Mouse (Mus musculus) kidney, adult 8-10 months (tissue): ENCODE measurements at regions not wholly inside any gene's neighbourhood (a gene's known extent, or its start where the extent isn't known, plus 50 kb on each side); places are given as distances from the start of the nearest gene placed in this dataset.
"Not testable (repeated sequence)": the region's sequence is repeated elsewhere in the genome, so short reads cannot be mapped to it uniquely, and the experiment has no call there.

Experiments used
- DNase-seq, 2 experiments: peaks; one replicate each; pipeline ENCODE4 v3.0.0; 2022

GRCm38 (mm10) chr2:114723971-114724666 is 69.4 kb upstream of the Dph6 start:
- no peak for DNase-seq

- DNase-seq = no peak
Measured at GRCm38 (mm10) chr2:114727197-114727596, 72.4 kb upstream of the Dph6 start.

GRCm38 (mm10) chr2:114734861-114735569 is 80.3 kb upstream of the Dph6 start:
- DNase-seq = peak in 1 of 2 experiments; percentile 1

GRCm38 (mm10) chr2:114739421-114740212 is 84.9 kb upstream of the Dph6 start:
- no peak for DNase-seq

GRCm38 (mm10) chr2:114763276-114763675 is 108.5 kb upstream of the Dph6 start:
- no peak for DNase-seq

- DNase-seq = not testable (repeated sequence)
Measured at GRCm38 (mm10) chr2:114773723-114774122, 119.0 kb upstream of the Dph6 start.

- DNase-seq = no peak
Measured at GRCm38 (mm10) chr2:114774278-114774677, 119.5 kb upstream of the Dph6 start.

- peak in 1 of 2 experiments; percentile 13 for DNase-seq
Measured at GRCm38 (mm10) chr2:114775532-114775931, 120.8 kb upstream of the Dph6 start.

GRCm38 (mm10) chr2:114776176-114776575 is 121.4 kb upstream of the Dph6 start:
- peak in 1 of 2 experiments; percentile 22 for DNase-seq

GRCm38 (mm10) chr2:114782450-114782849 is 127.7 kb upstream of the Dph6 start:
- peak; percentile 13 to 36 for DNase-seq

GRCm38 (mm10) chr2:114784191-114784590 is 129.4 kb upstream of the Dph6 start:
- no peak for DNase-seq

- DNase-seq = no peak
Measured at GRCm38 (mm10) chr2:114788251-114788650, 133.5 kb upstream of the Dph6 start.

GRCm38 (mm10) chr2:114796630-114797290 is 142.0 kb upstream of the Dph6 start:
- DNase-seq = no peak

- DNase-seq = no peak
Measured at GRCm38 (mm10) chr2:114797291-114797650, 142.5 kb upstream of the Dph6 start.

- DNase-seq = no peak
Measured at GRCm38 (mm10) chr2:114803241-114803640, 148.5 kb upstream of the Dph6 start.

GRCm38 (mm10) chr2:114803928-114804327 is 149.2 kb upstream of the Dph6 start:
- no peak for DNase-seq

GRCm38 (mm10) chr2:114805436-114806047 is 150.8 kb upstream of the Dph6 start:
- no peak for DNase-seq

GRCm38 (mm10) chr2:114808046-114808445 is 153.3 kb upstream of the Dph6 start:
- no peak for DNase-seq

GRCm38 (mm10) chr2:114812141-114812902 is 157.6 kb upstream of the Dph6 start:
- DNase-seq = peak; percentile 35 to 61

GRCm38 (mm10) chr2:114812903-114813290 is 158.1 kb upstream of the Dph6 start:
- DNase-seq = peak in 1 of 2 experiments; percentile 2

- no peak for DNase-seq
Measured at GRCm38 (mm10) chr2:114822657-114823056, 167.9 kb upstream of the Dph6 start.

GRCm38 (mm10) chr2:114828192-114828591 is 173.4 kb upstream of the Dph6 start:
- DNase-seq = no peak
